8 mouse cellular contexts compared by ENCODE assay signal in genomic region chr3:135280669-135281415, GRCm38 (mm10). TPM values are rescaled to one million over a fixed set of nuclear protein-coding genes. Genes with fewer than 3 reads are reported as not detected.
DNase-seq lines count a peak whose midpoint lies in the region; ATAC-seq lines count a peak whose summit lies in the region.

Gene Bdh2 (plus strand): TSS chr3:135281221.

- no peaks in the 10 kb centered on the region for H3K36me3 ChIP-seq in hindbrain, embryonic 14.5 days (replicated peaks; ENCODE audit: control insufficient read depth, insufficient read depth)

- no peak within 1 kb of the TSS for H3K4me3 ChIP-seq in hindbrain, embryonic 14.5 days (replicated peaks; ENCODE audit: low read length)

- no peaks in the 10 kb centered on the region for H3K27me3 ChIP-seq in hindbrain, embryonic 14.5 days (ENCODE audit: control insufficient read depth, insufficient read depth, low read length)

- 0 out of 2 replicates have a peak, but pooled peaks cover 3% of the 10 kb centered on the region for H3K4me1 ChIP-seq in hindbrain, embryonic 14.5 days (replicated peaks; ENCODE audit: control insufficient read depth, insufficient read depth, low read length)

- H3K9me3 ChIP-seq in hindbrain, embryonic 14.5 days (ENCODE audit: control insufficient read depth, low read length), result no peaks in the 10 kb centered on the region

- 25% methylated on average over 14 of the region's 14 CpGs for WGBS in hindbrain, embryonic 14.5 days

- peak; percentile 95 for DNase-seq in R1 (ENCODE audit: low read depth, low spot score)
- DNase-seq in cerebellum, postnatal 25 days, result peak; percentile 64 to 78
- DNase-seq in frontal cortex, postnatal 36 days (ENCODE audit: low spot score in 2 of 2), result peak; percentile 64 to 83
- peak; percentile 95 for DNase-seq in hindbrain, embryonic 14.5 days (ENCODE audit: low spot score)
- DNase-seq in layer of hippocampus, postnatal 25 days (ENCODE audit: extremely low spot score in 1 of 2, low spot score in 1 of 2), result peak; percentile 28 to 67
- peak; percentile 84 for DNase-seq in lung, postnatal 25 days (ENCODE audit: low spot score)
- peak; percentile 80 for DNase-seq in retina, postnatal 7 days (ENCODE audit: low read depth, low spot score)
- DNase-seq in urinary bladder, postnatal 14 days (ENCODE audit: low spot score), result peak; percentile 80

- H3K27ac ChIP-seq in hindbrain, embryonic 14.5 days, result peak within 1 kb of the TSS; percentile 44; the same call in 1 of the 2 replicates

- peak within 1 kb of the TSS; percentile 26 for H3K4me2 ChIP-seq in hindbrain, embryonic 14.5 days (replicated peaks)

- ATAC-seq in hindbrain, embryonic 14.5 days (ENCODE audit: low FRiP score), result peak; percentile 90

- H3K9ac ChIP-seq in hindbrain, embryonic 14.5 days, result peak within 1 kb of the TSS; percentile 44

RNA-seq across cellular contexts. Expression of gene Bdh2, which starts in this region (rescaled TPM):
- 4.6 and 5.5 TPM in 2 replicates for polyA plus RNA-seq in hindbrain, embryonic 14.5 days (2014; fragmentation: Nextera tagmentation; extraction: Ambion mirVana)
- 1 to 10 TPM; 4.3 to 4.8 TPM for total RNA-seq in layer of hippocampus, postnatal 25 days (2021)
